Comparison of ENCODE assay signal across 17 mouse cellular contexts in genomic region chr8:86485411-86485810, GRCm38 (mm10).
"Had no signal": no experiment of that assay in that cellular context is flagged by ENCODE, and none has a peak within 500 bp of the region (broad histone marks: within the 10 kb centered on the region; RNA-seq: fewer than 3 reads in every experiment).

No protein-coding gene starts in this region.

- ATAC-seq: lung, postnatal 0 days; midbrain, embryonic 13.5 days; midbrain, embryonic 15.5 days had no signal

- H3K4me3 ChIP-seq: lung, embryonic 15.5 days; megakaryocyte, embryonic 14.5 days; midbrain, embryonic 13.5 days; midbrain, embryonic 15.5 days; neural tube, embryonic 12.5 days; stomach, embryonic 15.5 days had no signal

- H3K9me3 ChIP-seq: lung, embryonic 15.5 days; megakaryocyte, embryonic 14.5 days; midbrain, embryonic 13.5 days; midbrain, embryonic 15.5 days; neural tube, embryonic 12.5 days; stomach, embryonic 15.5 days had no signal

- H3K27ac ChIP-seq: lung, embryonic 15.5 days; macrophage; midbrain, embryonic 13.5 days; midbrain, embryonic 15.5 days; neural tube, embryonic 12.5 days; stomach, embryonic 15.5 days; stomach, postnatal 0 days had no signal

- H3K27me3 ChIP-seq: lung, embryonic 15.5 days; megakaryocyte, embryonic 14.5 days; midbrain, embryonic 13.5 days; midbrain, embryonic 15.5 days; neural tube, embryonic 12.5 days; stomach, embryonic 15.5 days had no signal

- H3K36me3 ChIP-seq: lung, embryonic 15.5 days; midbrain, embryonic 13.5 days; midbrain, embryonic 15.5 days; neural tube, embryonic 12.5 days; stomach, embryonic 15.5 days had no signal

- DNase-seq: lung, adult 2 months; lung, postnatal 14 days; lung, postnatal 36 days; right cerebral cortex, postnatal 14 days; thymus, adult 2 months; thymus, postnatal 25 days; thymus, postnatal 4 days had no signal

- H3K9ac ChIP-seq: lung, embryonic 15.5 days; midbrain, embryonic 13.5 days; midbrain, embryonic 15.5 days; neural tube, embryonic 12.5 days; stomach, embryonic 15.5 days had no signal

- H3K4me1 ChIP-seq: lung, embryonic 15.5 days; megakaryocyte, embryonic 14.5 days; midbrain, embryonic 13.5 days; midbrain, embryonic 15.5 days; neural tube, embryonic 12.5 days; stomach, embryonic 15.5 days had no signal

- H3K4me2 ChIP-seq: lung, embryonic 15.5 days; midbrain, embryonic 11.5 days; midbrain, embryonic 13.5 days; midbrain, embryonic 15.5 days; neural tube, embryonic 12.5 days; stomach, embryonic 15.5 days had no signal
